Mouse (Mus musculus): ENCODE measurements at regions not wholly inside any gene's neighbourhood (a gene's known extent, or its start where the extent isn't known, plus 50 kb on each side); places are given as distances from the start of the nearest gene placed in this dataset.

DNA sequence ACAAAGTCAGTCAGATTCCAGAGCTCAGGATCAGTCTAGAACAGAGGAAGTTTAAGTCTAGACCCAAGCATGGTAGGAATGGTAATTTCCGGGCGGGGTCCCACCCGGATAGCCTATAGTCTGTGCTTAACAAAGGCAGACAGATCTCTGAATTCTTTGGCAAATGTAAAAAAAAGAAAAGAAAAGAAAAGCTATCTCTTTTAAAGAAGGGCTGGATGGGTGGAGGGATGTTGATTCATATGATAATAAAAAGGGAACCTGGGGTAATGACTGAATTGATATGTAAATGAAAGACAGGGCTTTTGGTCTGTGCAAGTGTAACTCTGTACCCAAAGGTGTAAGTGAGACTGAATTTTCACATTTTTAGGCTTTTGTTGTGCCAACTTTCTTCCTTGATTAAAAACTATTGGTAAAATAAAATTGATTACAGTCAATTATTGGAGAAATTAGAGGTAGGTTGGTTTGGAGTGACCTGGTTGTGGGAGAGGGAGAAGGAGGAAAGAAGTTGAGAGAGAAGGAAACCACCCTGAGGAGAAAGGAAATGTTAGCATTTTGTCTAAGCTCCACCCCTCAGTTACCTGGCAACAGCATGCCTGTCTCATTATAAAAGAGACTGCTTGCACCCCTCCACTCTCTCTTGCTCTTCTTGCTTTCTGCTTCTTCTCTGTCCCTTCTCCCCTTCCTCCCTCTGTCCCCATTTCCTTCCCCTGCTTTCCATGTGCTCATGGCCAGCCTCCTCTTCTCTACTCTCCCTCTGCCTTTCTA lies 259.3 kb upstream of the Crbn start:
- no peaks in the 10 kb centered on the region for H3K9me3 ChIP-seq (replicated peaks; ENCODE audit: control insufficient read depth, low read length, poor library complexity, severe bottlenecking)
- ATAC-seq = no peak
- no peak overlapping the region for H3K4me3 ChIP-seq (ENCODE audit: low read depth, low read length)
- H3K27me3 ChIP-seq (ENCODE audit: control insufficient read depth, insufficient read depth, low read depth, low read length) = no peaks in the 10 kb centered on the region
- whole genome bisulfite sequencing = 74% methylated on average over 3 of the region's 3 CpGs
- H3K4me2 ChIP-seq (ENCODE audit: low read length) = no peak overlapping the region
- no peak overlapping the region for H3K27ac ChIP-seq (ENCODE audit: low read length)
- no peaks in the 10 kb centered on the region for H3K36me3 ChIP-seq (ENCODE audit: control insufficient read depth, insufficient read depth, low read length)
- H3K9ac ChIP-seq (ENCODE audit: low read depth, low read length) = no peak overlapping the region
- H3K4me1 ChIP-seq (ENCODE audit: control insufficient read depth, insufficient read depth, low read length) = 0 out of 2 replicates have a peak, but pooled peaks cover 2% of the 10 kb centered on the region

GRCm38 (mm10) chr6:107062886-107063565 lies 263.1 kb upstream of the Crbn start:
- Histone ChIP-seq H3K4me2 (ENCODE audit: low read length) (no peak overlapping the region), H3K27me3 (ENCODE audit: control insufficient read depth, insufficient read depth, low read depth, low read length) (no peaks in the 10 kb centered on the region), H3K36me3 (ENCODE audit: control insufficient read depth, insufficient read depth, low read length) (no peaks in the 10 kb centered on the region), H3K9me3 (replicated peaks; ENCODE audit: control insufficient read depth, low read length, poor library complexity, severe bottlenecking) (no peaks in the 10 kb centered on the region), H3K9ac (ENCODE audit: low read depth, low read length) (no peak overlapping the region), H3K4me1 (ENCODE audit: control insufficient read depth, insufficient read depth, low read length) (0 out of 2 replicates have a peak, but pooled peaks cover 2% of the 10 kb centered on the region), H3K4me3 (ENCODE audit: low read depth, low read length) (no peak overlapping the region), H3K27ac (ENCODE audit: low read length) (no peak overlapping the region)
- WGBS = 92% methylated on average over 6 of the region's 6 CpGs
- no peak for ATAC-seq

GRCm38 (mm10) chr6:107070441-107070840 lies 270.6 kb upstream of the Crbn start:
- WGBS = 90% methylated on average over 7 of the region's 7 CpGs
- no peak for ATAC-seq
- no peak overlapping the region for H3K4me2 ChIP-seq (ENCODE audit: low read length)
- no peaks in the 10 kb centered on the region for H3K27me3 ChIP-seq (ENCODE audit: control insufficient read depth, insufficient read depth, low read depth, low read length)
- H3K9me3 ChIP-seq (replicated peaks; ENCODE audit: control insufficient read depth, low read length, poor library complexity, severe bottlenecking) = no peaks in the 10 kb centered on the region
- H3K4me1 ChIP-seq (ENCODE audit: control insufficient read depth, insufficient read depth, low read length) = no peaks in the 10 kb centered on the region
- H3K9ac ChIP-seq (ENCODE audit: low read depth, low read length) = no peak overlapping the region
- H3K27ac ChIP-seq (ENCODE audit: low read length) = no peak overlapping the region
- H3K36me3 ChIP-seq (ENCODE audit: control insufficient read depth, insufficient read depth, low read length) = no peaks in the 10 kb centered on the region
- no peak overlapping the region for H3K4me3 ChIP-seq (ENCODE audit: low read depth, low read length)

GRCm38 (mm10) chr6:107092600-107092999 lies 292.7 kb upstream of the Crbn start:
- H3K4me2 ChIP-seq (ENCODE audit: low read length) = no peak overlapping the region
- no peak overlapping the region for H3K27ac ChIP-seq (ENCODE audit: low read length)

GRCm38 (mm10) chr6:107128716-107129115 lies 328.8 kb upstream of the Crbn start:
- H3K9me3 ChIP-seq (replicated peaks; ENCODE audit: control insufficient read depth, low read length, poor library complexity, severe bottlenecking) = no peaks in the 10 kb centered on the region
- no peaks in the 10 kb centered on the region for H3K27me3 ChIP-seq (ENCODE audit: control insufficient read depth, insufficient read depth, low read depth, low read length)
- H3K4me2 ChIP-seq (ENCODE audit: low read length) = no peak overlapping the region
- H3K27ac ChIP-seq (ENCODE audit: low read length) = no peak overlapping the region
- ATAC-seq = no peak
- H3K36me3 ChIP-seq (ENCODE audit: control insufficient read depth, insufficient read depth, low read length) = no peaks in the 10 kb centered on the region
- no peaks in the 10 kb centered on the region for H3K4me1 ChIP-seq (ENCODE audit: control insufficient read depth, insufficient read depth, low read length)
- WGBS = 91% methylated on average over 1 of the region's 1 CpGs
- no peak overlapping the region for H3K9ac ChIP-seq (ENCODE audit: low read depth, low read length)
- H3K4me3 ChIP-seq (ENCODE audit: low read depth, low read length) = no peak overlapping the region

More at GRCm38 (mm10) chr6:107092600-107092999, 292.7 kb upstream of the Crbn start:
- no peaks in the 10 kb centered on the region for H3K4me1 ChIP-seq (ENCODE audit: control insufficient read depth, insufficient read depth, low read length)
- ATAC-seq = no peak
- no peak overlapping the region for H3K9ac ChIP-seq (ENCODE audit: low read depth, low read length)
- no peaks in the 10 kb centered on the region for H3K9me3 ChIP-seq (replicated peaks; ENCODE audit: control insufficient read depth, low read length, poor library complexity, severe bottlenecking)
- no peaks in the 10 kb centered on the region for H3K27me3 ChIP-seq (ENCODE audit: control insufficient read depth, insufficient read depth, low read depth, low read length)
- no peak overlapping the region for H3K4me3 ChIP-seq (ENCODE audit: low read depth, low read length)
- H3K36me3 ChIP-seq (ENCODE audit: control insufficient read depth, insufficient read depth, low read length) = no peaks in the 10 kb centered on the region

- Histone ChIP-seq H3K36me3 (ENCODE audit: control insufficient read depth, insufficient read depth, low read length) (no peaks in the 10 kb centered on the region), H3K9me3 (replicated peaks; ENCODE audit: control insufficient read depth, low read length, poor library complexity, severe bottlenecking) (no peaks in the 10 kb centered on the region), H3K9ac (ENCODE audit: low read depth, low read length) (no peak overlapping the region), H3K4me2 (ENCODE audit: low read length) (no peak overlapping the region), H3K4me3 (ENCODE audit: low read depth, low read length) (no peak overlapping the region), H3K27me3 (ENCODE audit: control insufficient read depth, insufficient read depth, low read depth, low read length) (no peaks in the 10 kb centered on the region), H3K27ac (ENCODE audit: low read length) (no peak overlapping the region), H3K4me1 (ENCODE audit: control insufficient read depth, insufficient read depth, low read length) (no peaks in the 10 kb centered on the region)
- 70% methylated on average over 3 of the region's 3 CpGs for WGBS
- ATAC-seq = no peak
Measured at GRCm38 (mm10) chr6:107167736-107168491, 361.7 kb upstream of the Lrrn1 start.

- Histone ChIP-seq H3K4me3 (ENCODE audit: low read depth, low read length) (no peak overlapping the region), H3K4me1 (ENCODE audit: control insufficient read depth, insufficient read depth, low read length) (peaks cover 3% of the 10 kb centered on the region; the same call in 1 of the 2 replicates), H3K9me3 (replicated peaks; ENCODE audit: control insufficient read depth, low read length, poor library complexity, severe bottlenecking) (no peaks in the 10 kb centered on the region), H3K36me3 (ENCODE audit: control insufficient read depth, insufficient read depth, low read length) (no peaks in the 10 kb centered on the region), H3K9ac (ENCODE audit: low read depth, low read length) (no peak overlapping the region), H3K27ac (ENCODE audit: low read length) (no peak overlapping the region), H3K27me3 (ENCODE audit: control insufficient read depth, insufficient read depth, low read depth, low read length) (no peaks in the 10 kb centered on the region), H3K4me2 (ENCODE audit: low read length) (no peak overlapping the region)
- no peak for ATAC-seq
- 75% methylated on average over 2 of the region's 2 CpGs for WGBS
Measured at GRCm38 (mm10) chr6:107218309-107218708, 311.3 kb upstream of the Lrrn1 start.

DNA sequence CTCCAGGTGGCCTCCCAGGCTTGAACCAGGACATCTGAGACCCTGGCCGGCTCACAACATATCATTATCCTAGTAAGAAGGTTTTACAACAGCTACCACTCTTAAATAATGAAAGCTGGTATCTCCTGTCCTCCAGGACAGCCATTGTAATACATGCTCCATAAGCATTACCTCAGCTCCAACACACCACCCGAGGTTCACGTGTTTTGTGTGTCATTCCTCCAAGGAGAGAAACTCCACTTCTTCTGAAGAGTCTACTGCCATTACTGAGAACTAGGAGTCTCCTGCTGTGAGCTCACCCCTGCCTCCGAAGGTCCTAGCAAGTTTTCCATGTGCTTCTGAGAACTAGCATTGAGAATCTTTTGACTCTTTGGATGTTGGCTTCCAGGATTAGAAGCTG lies 310.8 kb upstream of the Lrrn1 start:
- Histone ChIP-seq H3K4me3 (ENCODE audit: low read depth, low read length) (no peak overlapping the region), H3K27ac (ENCODE audit: low read length) (no peak overlapping the region), H3K27me3 (ENCODE audit: control insufficient read depth, insufficient read depth, low read depth, low read length) (no peaks in the 10 kb centered on the region), H3K4me2 (ENCODE audit: low read length) (no peak overlapping the region), H3K4me1 (ENCODE audit: control insufficient read depth, insufficient read depth, low read length) (peaks cover 3% of the 10 kb centered on the region; the same call in 1 of the 2 replicates), H3K9ac (ENCODE audit: low read depth, low read length) (no peak overlapping the region), H3K9me3 (replicated peaks; ENCODE audit: control insufficient read depth, low read length, poor library complexity, severe bottlenecking) (no peaks in the 10 kb centered on the region), H3K36me3 (ENCODE audit: control insufficient read depth, insufficient read depth, low read length) (no peaks in the 10 kb centered on the region)
- WGBS = 71% methylated on average over 4 of the region's 4 CpGs
- no peak for ATAC-seq
